Mouse (Mus musculus) cortical plate, adult 2 months (tissue): ENCODE measurements around the gene Meox1.

ENCODE experiments used
- CTCF ChIP-seq: fragments of 200-500 bp; IDR thresholded peaks from 2 replicates; pipeline ENCODE4 v1.5.1; 2011; ENCODE audit warnings: mild to moderate bottlenecking, control low read depth, low read length; ENCODE audit not compliant: insufficient read depth; ENCODE audit errors: extremely low read depth
- POLR2A ChIP-seq: fragments of 200-500 bp; IDR thresholded peaks from 2 replicates; pipeline ENCODE4 v1.6.1; 2011; ENCODE audit warnings: mild to moderate bottlenecking, low read length, control low read depth; ENCODE audit not compliant: insufficient read depth; ENCODE audit errors: extremely low read depth

DNA sequence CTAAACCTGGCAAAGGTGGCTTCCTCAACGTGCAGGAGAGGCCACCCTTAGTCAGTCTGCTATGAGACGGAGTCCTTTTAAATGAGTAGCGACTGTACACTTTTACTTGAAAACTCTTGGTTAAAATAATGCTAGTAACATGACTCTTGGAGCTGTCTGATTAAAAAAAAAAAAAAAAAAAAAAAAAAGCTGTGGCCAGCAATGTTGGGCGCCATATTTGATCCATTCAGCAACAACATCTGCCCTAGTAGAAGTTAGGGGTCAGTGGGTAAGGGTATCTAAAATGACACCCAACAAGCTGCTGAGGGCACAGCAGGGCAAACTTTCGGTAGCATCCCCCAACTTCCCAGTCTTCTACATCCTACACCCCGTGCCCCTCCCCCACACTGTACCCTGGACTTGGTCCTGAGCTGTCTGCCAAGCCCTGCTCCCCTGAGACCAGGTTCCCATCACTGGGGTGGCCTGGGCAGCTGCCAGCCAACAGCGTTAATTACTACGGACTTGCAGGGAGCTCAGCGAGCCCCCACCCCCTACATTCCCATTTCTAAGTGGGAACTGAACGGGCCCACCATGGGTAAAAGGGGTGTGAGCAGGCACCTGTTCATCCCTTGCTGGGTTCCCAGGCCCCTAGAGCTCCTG is 32.9 kb upstream of the Meox1 start:
- TF ChIP-seq POLR2A (no peak), CTCF (no peak)
